Mouse (Mus musculus): ENCODE results near the gene Coro1b.

- TF ChIP-seq POLR2A (IDR thresholded peaks at IDR 0.05; ENCODE audit: low read depth, low read length) (no peak), CTCF (IDR thresholded peaks at IDR 0.05; ENCODE audit: borderline replicate concordance, insufficient read depth, low read length) (no peak)
Observed at GRCm38 (mm10) chr19:4183689-4184088, 35.3 kb downstream of the Coro1b start.
